Mouse (Mus musculus): Measurements from ENCODE around the gene Ezh2.
"Not testable (repeated sequence)": the region's sequence is repeated elsewhere in the genome, so short reads cannot be mapped to it uniquely, and the experiment has no call there.

The Ezh2 gene

DNA sequence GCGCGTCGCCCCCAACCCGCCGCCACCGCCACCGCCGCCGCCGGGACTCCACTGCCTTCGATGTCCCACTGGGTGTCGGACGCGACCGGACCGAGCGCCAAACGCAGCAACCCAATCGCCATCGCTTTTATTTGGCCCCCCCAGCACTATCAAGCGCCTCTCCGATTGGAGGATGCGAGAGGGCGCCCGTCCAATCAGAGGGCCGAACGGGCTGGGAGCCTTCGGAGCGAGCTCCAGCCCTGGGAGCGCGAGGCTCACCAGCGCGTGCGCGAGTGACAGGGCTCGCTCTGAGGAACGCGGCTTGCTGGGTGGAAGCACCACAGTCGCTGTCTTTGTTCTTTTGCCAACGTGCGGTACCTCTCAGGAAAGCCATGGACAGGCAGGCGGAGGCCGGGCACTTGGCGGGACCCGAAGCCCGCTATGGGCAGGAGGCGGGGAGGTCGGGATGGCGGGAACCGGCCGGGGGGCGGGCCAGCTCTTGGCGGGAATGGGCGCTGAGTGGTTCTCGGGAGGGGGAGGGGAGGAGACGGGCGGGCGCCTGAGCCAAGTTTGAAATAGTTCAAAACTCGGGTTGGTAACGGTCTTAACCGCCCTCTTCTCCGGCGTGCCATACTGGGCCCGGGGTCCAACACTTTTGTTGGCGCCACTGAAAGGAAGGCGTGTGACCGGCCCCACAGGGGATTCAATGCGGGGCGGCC, at the start of gene Ezh2:
Gene Ezh2, minus strand, starts transcription at position 416 of the 698 bp plus-strand sequence.
- peak; percentile 98 for DNase-seq

DNA sequence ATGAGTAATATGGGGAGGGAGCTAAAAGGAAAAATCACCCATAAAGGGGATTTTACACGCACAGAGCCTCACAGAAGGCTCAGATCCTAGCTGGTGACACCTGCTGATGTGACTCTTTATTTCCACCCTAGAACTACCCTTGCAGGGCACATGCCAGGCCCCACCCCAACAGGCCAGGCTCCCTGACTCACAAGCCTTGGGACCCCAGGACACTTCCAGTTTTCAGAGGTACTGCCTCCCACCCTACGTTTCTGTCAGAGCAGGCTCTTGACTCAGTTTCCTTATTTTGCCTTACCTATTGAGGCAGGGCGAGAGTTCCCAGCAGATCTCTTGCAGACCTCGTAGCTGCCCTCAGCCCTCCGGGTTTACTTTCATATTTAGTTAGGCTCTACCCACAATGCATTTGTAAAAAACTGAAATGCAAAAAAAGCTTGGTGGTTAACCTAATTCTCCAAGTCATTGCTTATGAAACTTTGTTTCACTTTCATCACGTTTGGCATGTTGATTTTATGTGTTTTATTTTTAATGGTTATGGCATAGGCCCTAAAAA, 41.5 kb upstream of the Ezh2 start:
- DNase-seq = no peak

DNA sequence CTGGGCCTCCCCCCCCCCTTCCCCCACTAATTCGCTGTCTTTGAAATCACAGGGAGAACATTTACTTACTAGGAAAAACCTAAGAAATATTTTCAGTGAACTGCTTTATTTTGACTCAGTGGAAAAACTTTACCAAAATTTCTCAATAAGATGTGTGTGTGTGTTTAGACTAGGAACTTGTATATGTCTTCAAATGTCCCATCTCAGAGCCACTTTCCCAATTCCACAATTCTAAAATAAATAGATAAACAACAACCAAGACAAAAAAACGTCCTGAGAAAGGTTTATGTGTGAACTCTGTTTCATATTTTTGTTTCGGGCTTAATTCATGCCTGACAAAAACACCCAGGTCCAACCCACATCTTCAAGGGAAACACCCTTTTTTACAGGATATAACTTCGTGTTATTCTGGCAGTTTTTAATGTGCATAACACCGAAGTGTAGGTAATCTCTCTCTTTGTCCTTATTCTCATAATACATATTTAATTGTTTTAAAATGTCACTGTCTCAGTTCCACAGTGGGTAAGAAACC, 40.9 kb upstream of the Ezh2 start:
- no peak for DNase-seq

DNA sequence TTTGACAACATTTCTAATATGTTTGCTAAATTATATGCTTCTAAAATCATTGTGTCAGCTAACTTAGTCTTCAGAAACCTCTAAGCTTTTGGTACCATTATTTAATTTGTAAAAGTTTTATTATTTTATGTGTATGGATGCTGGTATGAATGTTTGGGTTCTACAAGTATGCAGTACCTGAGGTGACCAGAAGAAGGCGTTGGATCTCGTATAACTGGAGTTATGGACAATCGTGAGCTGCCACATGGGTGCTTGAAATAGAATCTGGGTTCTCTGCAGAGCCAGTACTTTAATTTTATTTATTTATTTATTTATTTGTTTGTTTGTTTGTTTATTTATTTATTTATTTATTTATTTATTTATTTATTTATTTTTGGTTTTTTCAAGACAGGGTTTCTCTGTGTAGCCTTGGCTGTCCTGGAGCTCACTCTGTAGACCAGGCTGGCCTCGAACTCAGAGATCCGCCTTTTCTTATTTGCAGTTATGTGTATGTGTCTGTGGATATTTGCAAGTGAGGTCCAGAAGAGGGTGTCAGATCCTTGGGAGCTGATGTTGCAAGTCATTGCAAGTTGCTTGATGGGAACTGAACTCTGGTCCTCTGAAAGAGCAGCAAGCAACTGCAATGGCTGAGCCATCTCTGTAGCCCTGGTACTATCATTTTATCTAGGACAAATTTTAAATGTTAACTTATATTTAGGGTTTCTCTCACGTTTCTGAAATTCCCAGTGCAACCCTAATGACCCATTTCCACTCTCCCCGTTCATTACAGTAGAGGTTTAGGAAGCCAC, 40.3 kb upstream of the Ezh2 start:
- no peak for DNase-seq

DNA sequence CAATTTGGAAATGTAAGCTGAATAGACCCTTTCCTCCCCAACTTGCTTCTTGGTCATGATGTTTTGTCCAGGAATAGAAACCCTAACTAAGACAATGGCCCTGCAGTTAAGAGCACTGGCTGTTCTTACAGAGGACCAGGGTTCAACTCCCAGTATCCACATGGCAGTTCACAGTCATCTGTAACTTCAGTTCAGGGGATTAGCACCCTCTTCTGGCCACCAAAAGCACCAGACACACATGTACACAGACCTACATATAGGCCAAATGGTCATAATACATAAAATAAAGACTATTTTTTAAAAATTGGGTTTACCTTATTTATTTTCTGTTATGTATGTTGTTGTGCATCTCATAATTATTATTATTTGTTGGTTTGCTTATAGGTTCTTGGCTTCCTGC, 38.3 kb upstream of the Ezh2 start:
- no peak for DNase-seq

DNA sequence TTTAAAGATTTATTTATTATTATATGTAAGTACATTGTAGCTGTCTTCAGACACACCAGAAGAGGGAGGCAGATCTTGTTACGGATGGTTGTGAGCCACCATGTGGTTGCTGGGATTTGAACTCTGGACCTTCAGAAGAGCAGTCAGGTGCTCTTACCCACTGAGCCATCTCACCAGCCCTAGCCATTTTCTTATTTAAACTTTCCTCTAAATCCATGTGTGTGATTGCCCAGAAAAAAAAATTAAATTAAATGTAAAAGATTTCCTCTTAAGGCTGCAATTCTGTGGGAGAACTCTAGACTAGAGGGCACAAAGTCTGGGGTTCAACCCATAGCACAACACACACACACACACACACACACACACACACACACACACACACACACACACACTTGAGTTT, 34.9 kb upstream of the Ezh2 start:
- not testable (repeated sequence) for DNase-seq

DNA sequence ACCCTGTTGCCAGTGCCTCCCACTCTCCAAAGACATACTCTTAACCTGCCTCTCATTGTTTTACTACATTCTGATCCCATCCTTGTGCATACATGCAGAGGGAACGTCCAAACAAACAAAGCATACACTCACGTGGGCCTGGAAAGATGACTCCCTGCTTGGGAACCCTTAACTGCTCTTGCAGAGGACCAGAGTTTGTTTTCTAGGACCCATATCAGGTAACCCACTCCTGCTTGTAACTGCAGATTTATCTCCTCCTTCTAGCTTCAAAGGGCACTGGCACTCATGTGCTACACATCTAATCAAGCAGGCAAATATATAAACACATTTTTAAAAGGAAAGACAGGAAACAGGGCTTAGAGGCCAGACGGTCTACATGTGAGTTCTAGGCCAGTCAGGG, 32.8 kb upstream of the Ezh2 start:
- no peak for DNase-seq

DNA sequence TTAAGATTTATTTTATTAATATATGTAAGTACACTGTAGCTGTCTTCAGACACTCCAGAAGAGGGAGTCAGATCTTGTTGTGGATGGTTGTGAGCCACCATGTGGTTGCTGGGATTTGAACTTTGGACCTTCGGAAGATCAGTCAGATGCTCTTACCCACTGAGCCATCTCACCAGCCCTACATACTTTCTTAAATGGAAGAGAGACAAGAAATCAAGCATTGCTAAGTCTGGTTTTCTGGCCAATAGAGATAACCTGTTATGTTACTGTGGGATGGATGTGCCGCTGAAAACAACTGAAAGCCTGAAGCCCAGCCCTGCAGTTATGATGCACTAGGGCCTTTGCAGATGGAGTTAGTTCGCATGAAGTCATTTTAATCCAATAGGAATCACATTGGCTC, 31.8 kb upstream of the Ezh2 start:
- DNase-seq = not testable (repeated sequence)

DNA sequence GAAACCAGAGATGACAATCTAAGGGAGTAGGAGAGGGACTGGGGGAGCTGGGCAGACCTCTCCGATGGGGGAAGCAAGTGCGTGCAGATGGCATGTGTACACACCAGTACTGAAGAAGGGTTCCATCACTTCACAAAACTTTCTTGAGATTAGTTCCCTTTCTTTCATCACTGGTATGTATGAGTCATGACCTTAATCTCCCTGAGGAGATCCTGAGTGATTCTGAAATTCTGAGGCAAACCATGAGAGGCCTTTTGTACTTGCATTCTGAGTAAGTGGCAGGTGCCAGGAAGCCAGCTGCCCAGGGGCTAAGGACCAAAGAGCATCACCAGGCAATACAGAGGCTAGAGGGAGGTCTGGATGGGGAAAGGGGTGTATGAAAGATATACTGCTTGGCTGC, 25.9 kb upstream of the Ezh2 start:
- DNase-seq = no peak

DNA sequence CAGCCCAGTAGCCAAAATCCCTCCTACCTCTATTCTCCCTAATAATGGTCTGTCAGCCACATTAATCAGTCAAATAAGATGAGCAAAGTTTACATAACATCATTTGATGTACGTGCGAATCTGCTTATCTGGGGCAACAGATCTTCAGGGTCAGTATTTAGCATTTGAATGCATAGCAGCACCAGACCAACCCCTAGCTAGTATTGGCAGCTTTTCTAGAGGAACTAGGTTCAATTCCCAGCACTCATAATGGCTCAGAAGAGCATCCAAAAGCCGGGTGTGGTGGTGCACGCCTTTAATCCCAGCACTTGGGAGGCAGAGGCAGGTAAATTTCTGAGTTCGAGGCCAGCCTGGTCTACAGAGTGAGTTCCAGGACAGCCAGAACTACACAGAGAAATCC, 13.2 kb upstream of the Ezh2 start:
- DNase-seq = not testable (repeated sequence)

DNA sequence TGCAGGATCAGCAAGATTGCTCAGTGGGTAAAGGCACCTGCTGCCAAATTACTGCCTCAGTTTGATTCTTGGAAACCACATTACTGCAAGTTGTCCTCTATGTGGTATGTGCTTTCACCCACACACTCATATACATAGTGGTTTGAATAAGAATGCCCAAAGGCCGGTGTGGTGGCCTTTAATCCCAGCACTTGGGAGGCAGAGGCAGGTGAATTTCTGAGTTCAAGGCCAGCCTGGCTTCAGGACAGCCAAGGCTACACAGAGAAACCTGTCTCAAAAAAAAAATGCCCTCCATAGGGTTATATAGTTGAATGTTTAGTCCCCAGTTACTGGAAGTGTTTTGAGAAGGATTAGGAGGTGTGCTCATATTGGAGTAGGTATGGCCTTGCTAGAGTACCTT, 6.8 kb upstream of the Ezh2 start:
- no peak for DNase-seq

DNA sequence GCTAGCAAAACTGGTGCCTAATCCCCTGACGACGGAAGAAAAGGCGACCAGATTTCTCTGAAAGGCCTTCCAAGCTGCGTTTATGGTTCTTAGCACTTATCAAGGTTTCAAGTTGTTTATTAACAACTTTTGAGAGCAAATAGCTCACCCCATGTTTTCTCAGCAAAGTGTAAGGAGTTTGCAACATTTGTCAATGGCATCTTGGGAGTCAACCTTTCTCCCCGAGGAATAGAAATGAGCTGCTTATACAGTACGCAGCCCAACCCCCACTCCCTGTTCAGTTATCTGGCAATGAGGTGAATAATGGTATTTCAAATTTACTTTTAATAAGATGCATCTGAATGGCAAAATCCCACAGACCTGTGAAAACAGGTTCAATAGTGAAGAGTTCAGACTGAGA, 555 bp upstream of the Ezh2 start:
- DNase-seq = no peak

DNA sequence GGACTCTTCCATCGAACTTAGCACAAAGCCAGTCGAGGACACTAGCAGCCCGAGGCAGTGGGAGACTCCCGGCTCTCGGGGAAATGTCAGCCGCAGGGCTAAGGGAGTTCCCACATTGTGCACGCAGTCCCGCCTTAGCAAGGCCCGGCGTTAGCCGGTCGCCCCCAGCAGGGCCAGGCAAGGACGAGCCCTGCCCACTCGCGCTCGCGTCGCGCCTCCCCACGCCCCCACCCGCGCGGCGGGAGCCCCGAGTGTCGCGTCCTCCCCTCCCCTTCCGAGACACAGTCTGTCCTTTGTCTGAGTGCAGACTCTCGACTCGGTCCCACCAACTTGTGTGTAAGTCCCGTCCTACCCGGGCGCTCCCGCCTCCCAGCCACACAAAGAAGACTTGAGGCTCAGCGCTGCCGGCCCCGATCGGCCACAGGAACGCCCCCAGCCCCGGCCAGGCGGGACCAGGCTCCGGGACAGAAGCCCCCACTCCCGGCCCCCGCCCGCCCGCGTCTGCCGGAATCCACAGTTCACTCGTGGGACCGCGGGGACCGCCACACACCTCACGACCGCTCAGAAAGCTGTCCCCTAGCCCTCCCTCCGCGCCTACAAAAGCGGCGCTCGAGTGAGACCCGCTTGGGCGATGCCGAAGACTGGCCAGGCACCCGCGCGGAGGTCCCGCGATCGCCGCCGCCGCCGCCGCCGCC, 853 bp downstream of the Ezh2 start:
- peak; percentile 48 for DNase-seq

DNA sequence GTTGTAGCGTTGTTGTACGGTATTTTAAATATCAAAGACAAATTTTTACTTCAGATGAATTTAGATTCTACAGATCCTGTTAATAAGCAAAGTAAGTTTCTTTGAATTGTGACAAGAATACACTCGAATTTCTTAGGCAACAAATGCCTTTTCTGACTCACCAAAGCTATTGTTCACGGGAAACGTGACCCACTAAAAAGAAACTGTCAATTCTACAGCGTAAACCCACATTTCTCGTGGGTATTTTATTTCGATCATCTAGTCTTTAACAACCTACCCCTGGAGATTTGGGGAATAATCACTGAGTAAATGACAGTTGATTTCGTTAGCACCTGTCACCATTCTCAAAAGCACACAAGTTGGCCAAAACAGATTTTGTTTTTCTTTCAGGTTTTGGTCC, 1.6 kb downstream of the Ezh2 start:
- DNase-seq = no peak

DNA sequence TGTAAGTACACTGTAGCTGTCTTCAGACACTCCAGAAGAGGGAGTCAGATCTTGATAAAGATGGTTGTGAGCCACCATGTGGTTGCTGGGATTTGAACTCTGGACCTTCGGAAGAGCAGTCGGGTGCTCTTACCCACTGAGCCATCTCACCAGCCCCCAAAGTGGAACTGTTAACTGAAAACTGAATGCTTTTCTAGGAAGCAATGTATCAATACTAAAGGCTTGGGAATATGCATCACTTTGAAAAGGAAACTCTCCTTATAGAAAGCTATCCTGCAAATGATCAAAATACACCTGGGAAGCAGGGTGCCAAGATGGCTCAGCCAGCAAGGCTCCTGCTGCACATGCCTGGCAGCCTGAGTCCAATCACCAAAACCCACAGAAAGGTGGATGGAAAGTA, 7.8 kb downstream of the Ezh2 start:
- not testable (repeated sequence) for DNase-seq

DNA sequence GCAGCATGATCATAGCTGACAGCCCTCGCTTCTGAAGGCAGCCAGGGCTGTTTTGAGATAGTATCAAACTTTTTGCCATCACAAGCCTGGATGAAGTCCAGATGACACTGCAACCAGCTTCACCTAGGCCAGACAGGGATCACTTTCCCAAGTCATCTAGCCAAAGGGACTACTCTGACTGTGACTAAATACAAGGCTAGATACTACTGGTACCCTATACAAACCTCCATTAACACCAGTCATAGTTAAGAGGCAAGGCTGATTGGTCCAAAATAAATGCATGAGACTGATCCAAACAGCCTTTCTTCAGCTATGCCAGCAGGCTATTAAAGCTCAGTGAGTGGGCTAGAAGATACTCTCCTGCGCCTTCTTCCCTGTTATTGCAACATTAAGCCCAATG, 22.3 kb downstream of the Ezh2 start:
- DNase-seq = no peak

DNA sequence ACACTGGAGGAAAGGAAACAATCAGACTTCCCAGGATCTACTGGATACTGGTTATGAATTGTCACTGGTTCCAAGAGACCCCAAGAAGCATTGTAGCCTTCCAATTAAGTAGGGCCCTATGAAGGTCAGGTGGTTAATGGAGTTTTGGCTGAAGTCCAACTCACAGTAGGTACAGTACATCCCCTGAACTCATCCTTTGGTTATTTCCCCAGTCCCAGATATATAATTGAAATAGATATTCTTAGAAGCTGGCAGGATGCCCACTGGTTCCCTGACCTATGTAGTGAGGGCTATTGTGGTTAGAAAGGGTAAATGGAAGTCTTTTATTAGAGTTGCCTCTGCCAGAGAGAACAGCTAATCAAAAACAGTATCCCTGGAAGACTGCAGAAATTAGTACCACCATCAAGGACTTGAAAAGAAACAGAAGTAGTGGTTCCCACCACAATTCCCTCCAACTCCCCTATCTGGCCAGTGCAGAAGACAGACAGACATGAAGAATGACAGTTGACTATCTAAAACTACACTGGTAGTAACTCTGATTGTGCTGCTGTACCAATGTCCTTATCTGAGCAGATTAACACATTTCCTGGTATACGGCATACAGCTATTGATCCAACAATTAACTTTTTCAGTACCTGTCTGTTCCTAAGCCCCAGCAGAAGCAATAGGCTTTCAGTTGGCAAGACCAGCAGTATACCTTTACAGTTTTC, 29.7 kb downstream of the Ezh2 start:
- no peak for DNase-seq

DNA sequence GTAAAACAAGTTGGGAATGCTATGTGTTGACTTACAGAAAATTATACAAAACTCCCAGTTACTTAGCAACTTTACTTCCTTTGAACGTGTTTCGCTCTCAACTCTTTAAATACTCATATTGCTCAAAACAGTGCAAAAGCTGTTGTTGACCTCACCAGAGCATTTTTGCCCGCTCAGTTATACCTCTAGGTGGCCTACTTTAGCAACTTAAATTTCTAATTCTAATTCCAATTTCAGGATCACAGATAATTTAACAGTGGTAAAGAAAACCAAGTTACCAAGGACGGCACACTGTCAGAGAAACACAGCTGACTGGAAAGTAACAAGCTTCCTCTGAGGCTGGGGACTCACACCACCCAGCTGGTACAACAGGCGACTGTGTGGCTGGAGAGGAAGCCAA, 33.7 kb downstream of the Ezh2 start:
- DNase-seq = no peak

DNA sequence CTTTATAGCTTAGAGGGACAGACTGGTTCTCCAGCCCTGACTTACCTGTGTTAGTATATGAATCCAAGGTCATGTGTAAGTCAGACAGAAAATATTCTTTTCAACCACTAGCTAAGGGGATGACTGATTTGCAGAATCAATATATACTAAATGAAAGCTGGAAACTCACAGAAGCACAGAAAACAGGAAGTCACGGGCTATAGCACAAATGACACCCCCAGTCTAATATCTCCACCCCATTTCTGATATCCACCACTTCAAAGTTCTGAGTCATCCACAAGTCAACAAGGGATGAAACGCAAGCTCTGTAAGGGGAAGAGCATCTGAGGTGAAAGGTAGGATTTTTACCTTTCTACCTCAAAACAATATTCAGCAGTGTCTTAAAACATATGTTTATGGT, 34.3 kb downstream of the Ezh2 start:
- no peak for DNase-seq

DNA sequence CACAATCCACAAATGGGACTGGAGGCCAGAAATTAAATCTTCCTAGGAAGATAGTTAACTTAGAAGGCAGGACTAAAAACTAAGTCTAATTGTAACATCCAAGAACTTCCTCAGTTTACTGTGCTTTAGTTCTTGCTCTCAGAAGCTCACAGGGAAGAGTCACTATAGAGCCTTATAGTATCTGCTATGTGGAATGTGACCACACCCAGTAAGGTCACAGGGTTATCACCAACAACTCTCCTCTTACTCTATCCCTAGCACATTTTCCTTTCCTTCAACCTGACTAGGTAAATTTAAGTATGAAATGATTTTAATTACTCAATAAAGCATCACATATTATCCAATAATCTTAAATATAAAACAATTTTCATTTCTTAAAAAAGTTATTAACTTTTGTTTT, 34.7 kb downstream of the Ezh2 start:
- DNase-seq = no peak

DNA sequence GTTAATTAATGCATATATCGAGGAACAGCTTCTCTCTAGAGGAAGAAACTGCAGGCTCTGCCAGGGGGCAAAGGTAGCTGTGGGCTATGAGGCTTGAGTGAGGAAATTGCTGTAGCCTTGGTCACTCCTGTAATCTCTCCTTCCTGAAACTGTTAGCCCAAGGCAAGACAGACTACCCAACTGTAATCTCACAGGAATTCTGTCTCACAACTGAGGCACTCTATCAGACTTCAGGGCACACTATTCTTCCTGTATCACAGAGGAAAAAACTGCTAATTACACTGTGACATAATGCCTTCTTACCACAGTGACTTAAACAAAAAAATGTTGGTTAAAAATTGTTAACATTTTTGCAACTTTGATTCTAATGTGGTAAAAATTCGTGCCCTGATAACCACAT, 35.9 kb downstream of the Ezh2 start:
- no peak for DNase-seq

DNA sequence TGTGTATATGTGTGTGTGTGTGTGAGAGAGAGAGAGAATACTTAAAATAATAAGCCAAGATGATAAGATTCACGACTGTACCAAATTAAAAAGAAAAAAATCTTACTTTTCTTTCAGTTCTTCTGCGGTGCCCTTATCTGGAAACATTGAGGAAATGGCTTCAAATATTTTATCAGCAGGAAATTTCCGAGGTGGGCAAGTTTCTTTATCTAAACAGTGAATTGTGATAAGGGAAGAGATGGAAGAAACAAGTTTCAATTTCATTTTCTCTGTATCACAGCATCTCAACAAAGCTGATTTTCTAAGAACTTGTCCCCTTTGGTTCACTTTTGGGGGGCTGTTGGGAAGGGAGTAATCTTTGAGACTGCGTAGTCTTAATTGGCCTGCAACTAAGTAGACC, 42.9 kb downstream of the Ezh2 start:
- DNase-seq = no peak

DNA sequence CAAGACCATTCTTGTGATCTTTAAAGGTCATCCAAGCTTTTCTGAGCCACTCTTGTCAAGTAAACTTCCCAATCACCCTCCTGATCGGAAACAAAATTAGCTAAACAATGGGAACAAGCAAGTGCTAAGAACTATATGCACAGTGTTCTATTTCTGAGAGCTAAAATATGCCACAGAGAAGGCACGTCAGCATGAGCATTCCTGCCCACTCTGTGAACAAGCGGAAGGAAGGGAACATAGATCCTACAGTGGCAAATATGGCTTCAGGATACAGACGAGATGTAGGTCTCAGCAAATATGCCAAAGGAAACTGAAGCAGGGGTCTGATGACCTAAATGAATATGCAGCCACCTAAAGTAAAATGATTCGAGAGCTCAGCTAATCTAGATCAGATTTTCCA, 59.8 kb downstream of the Ezh2 start:
- no peak for DNase-seq
